17 mouse cellular contexts compared by ENCODE assay signal in the genomic region with DNA sequence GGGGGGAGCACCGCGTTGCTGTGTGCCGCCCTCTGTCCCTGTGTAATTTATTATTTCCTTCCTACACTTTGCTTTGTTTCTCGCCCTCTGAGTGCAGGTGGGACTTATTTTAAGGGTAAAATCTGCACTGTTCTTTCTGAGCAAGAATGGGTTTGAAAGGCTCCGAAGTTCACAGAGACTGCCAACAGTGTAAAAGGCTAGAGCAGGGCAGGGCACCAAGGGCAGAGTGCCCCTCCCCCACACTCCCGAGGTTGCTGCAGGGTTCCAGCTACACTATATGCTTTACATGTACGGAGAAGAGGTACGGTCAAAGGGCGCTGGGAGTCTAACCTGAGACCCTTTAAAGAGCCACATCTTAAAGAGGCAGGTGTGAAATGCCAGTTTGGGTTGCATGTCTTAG.
A peak's percentile ranks its signal among the peaks of the same experiment; 100 is the strongest.
DNase-seq lines count a peak whose midpoint lies in the region; TF ChIP-seq lines count a peak whose summit lies in the region.
"Had no signal": no experiment of that assay in that cellular context is flagged by ENCODE, and none has a peak within 500 bp of the region (broad histone marks: within the 10 kb centered on the region; RNA-seq: fewer than 3 reads in every experiment).

No protein-coding gene starts in this region.

- intact Hi-C loops in heart, adult 2 months (cut with DNase I), result no loop called here
- intact Hi-C loops in left cerebral cortex, postnatal 36 days (cut with DNase I), result no loop called here

- H3K4me3 ChIP-seq in heart, embryonic 10.5 days, result no peak overlapping the region
- no peak overlapping the region for H3K4me3 ChIP-seq in heart, adult 2 months
- H3K4me3 ChIP-seq: embryonic facial prominence, embryonic 15.5 days; hindbrain, embryonic 12.5 days; liver, embryonic 13.5 days; myocyte; neural tube, embryonic 13.5 days had no signal

- TF ChIP-seq EP300 in heart, adult 2 months (IDR thresholded peaks at IDR 0.05; ENCODE audit: insufficient read depth, low read depth, low read length), result no peak

- DNase-seq in heart, embryonic 10.5 days (ENCODE audit: low spot score), result no peak
- DNase-seq in heart, adult 2 months, result no peak
- DNase-seq in thymus, adult 18-20 months, result peak; percentile 26 to 59
- DNase-seq in thymus, postnatal 0 days (ENCODE audit: low spot score), result no peak
- peak; percentile 75 for DNase-seq in thymus, postnatal 14 days
- no peak for DNase-seq in left cerebral cortex, postnatal 36 days (ENCODE audit: low spot score in 2 of 2)
- no peak for DNase-seq in lung, adult 18-20 months
- DNase-seq: adrenal gland, postnatal 25 days; cerebellum, adult 9-10 months; gastrocnemius, postnatal 14 days; heart, adult 18-20 months; liver, embryonic 13.5 days; lung, embryonic 14.5 days had no signal

- 67% methylated on average over 9 of the region's 9 CpGs for WGBS in heart, embryonic 10.5 days
- 69% methylated on average over 9 of the region's 9 CpGs for WGBS in heart, adult 2 months

- H3K4me1 ChIP-seq in heart, embryonic 10.5 days, result peaks cover 11% of the 10 kb centered on the region
- H3K4me1 ChIP-seq in heart, adult 2 months (ENCODE audit: control insufficient read depth, insufficient read depth, low read length), result peaks cover 3% of the 10 kb centered on the region
- H3K4me1 ChIP-seq: hindbrain, embryonic 12.5 days had no signal

- H3K36me3 ChIP-seq in heart, embryonic 10.5 days, result peaks cover 18% of the 10 kb centered on the region
- peaks cover 2% of the 10 kb centered on the region; the same call in 1 of the 2 replicates for H3K36me3 ChIP-seq in heart, adult 2 months (ENCODE audit: control insufficient read depth, insufficient read depth, low read length)
- H3K36me3 ChIP-seq: hindbrain, embryonic 12.5 days; liver, embryonic 13.5 days; neural tube, embryonic 13.5 days had no signal

- H3K9me3 ChIP-seq in heart, embryonic 10.5 days, result 0 out of 2 replicates have a peak, but pooled peaks cover 3% of the 10 kb centered on the region
- H3K9me3 ChIP-seq: embryonic facial prominence, embryonic 15.5 days; hindbrain, embryonic 12.5 days; liver, embryonic 13.5 days; neural tube, embryonic 13.5 days had no signal

- H3K9ac ChIP-seq in heart, adult 2 months (ENCODE audit: low read depth, low read length), result no peak overlapping the region
- H3K9ac ChIP-seq: embryonic facial prominence, embryonic 15.5 days; hindbrain, embryonic 12.5 days; liver, embryonic 13.5 days; lung, embryonic 14.5 days; neural tube, embryonic 13.5 days had no signal

- H3K27ac ChIP-seq in heart, embryonic 10.5 days, result 0 out of 2 replicates have a peak overlapping the region, but pooled peaks have one; percentile 7
- H3K27ac ChIP-seq in heart, adult 2 months, result no peak overlapping the region
- H3K27ac ChIP-seq: embryonic facial prominence, embryonic 15.5 days; hindbrain, embryonic 12.5 days; liver, embryonic 13.5 days; neural tube, embryonic 13.5 days had no signal

- no peaks in the 10 kb centered on the region for H3K27me3 ChIP-seq in heart, embryonic 10.5 days (ENCODE audit: insufficient read depth, poor library complexity, severe bottlenecking)
- no peaks in the 10 kb centered on the region for H3K27me3 ChIP-seq in heart, adult 2 months (ENCODE audit: control insufficient read depth, insufficient read depth, low read length)
- H3K27me3 ChIP-seq: embryonic facial prominence, embryonic 15.5 days; hindbrain, embryonic 12.5 days; liver, embryonic 13.5 days; neural tube, embryonic 13.5 days had no signal

- H3K79me2 ChIP-seq in heart, adult 2 months (replicated peaks; ENCODE audit: control insufficient read depth, insufficient read depth, low read length), result no peaks in the 10 kb centered on the region

- TF ChIP-seq POLR2A in heart, adult 2 months (IDR thresholded peaks at IDR 0.05; ENCODE audit: insufficient read depth, low read depth, low read length), result no peak

- no peak for TF ChIP-seq CTCF in heart, adult 2 months (IDR thresholded peaks at IDR 0.05)

Comparison
In these comparisons a context has a peak if more than half of its experiments do, and no peak if none do; other contexts are left out.
1. DNase-seq: peak in thymus, adult 18-20 months (2 of 2) and thymus, postnatal 14 days (single experiment); none in heart, embryonic 10.5 days (single experiment), heart, adult 2 months (0 of 2), thymus, postnatal 0 days (single experiment), left cerebral cortex, postnatal 36 days (0 of 2) and lung, adult 18-20 months (0 of 2).